Mouse (Mus musculus) CH12.LX (cell line): Measurements from ENCODE around the gene Wdr44.
"Not testable (repeated sequence)": the region's sequence is repeated elsewhere in the genome, so short reads cannot be mapped to it uniquely, and the experiment has no call there.

Experiments used
- CHD1 ChIP-seq: IDR thresholded peaks from 2 replicates; pipeline ENCODE4 v1.6.1; 2012; ENCODE audit warnings: low read depth, low read length, improper control_type of control experiment, inconsistent platforms
- CHD2 ChIP-seq: IDR thresholded peaks from 2 replicates; pipeline ENCODE4 v1.6.1; 2011; ENCODE audit warnings: low read length, improper control_type of control experiment
- CTCF ChIP-seq, 2 experiments: IDR thresholded peaks in 1 of 2; conservative IDR thresholded peaks in 1 of 2; 2 replicates each; pipeline ENCODE4 v1.5.1; 2011 to 2012; ENCODE audit warnings: low read depth in 2 of 2, low read length in 2 of 2, improper control_type of control experiment in 1 of 2, inconsistent platforms in 1 of 2, mild to moderate bottlenecking in 1 of 2, moderate library complexity in 1 of 2
- EP300 ChIP-seq: IDR thresholded peaks from 2 replicates; pipeline ENCODE4 v1.6.1; 2011; ENCODE audit warnings: low read length, improper control_type of control experiment
- ETS1 ChIP-seq: conservative IDR thresholded peaks from 2 replicates; pipeline ENCODE4 v1.6.1; 2012; ENCODE audit warnings: low read depth, mild to moderate bottlenecking, inconsistent platforms, low read length, improper control_type of control experiment, moderate library complexity
- IRF4 ChIP-seq: IDR thresholded peaks from 2 replicates; pipeline ENCODE4 v1.6.1; 2014; ENCODE audit warnings: low read depth, mild to moderate bottlenecking, inconsistent platforms, low read length, improper control_type of control experiment
- MAFK ChIP-seq: IDR thresholded peaks from 2 replicates; pipeline ENCODE4 v1.6.1; 2011; ENCODE audit warnings: low read length, improper control_type of control experiment; ENCODE audit not compliant: insufficient replicate concordance
- MAX ChIP-seq: IDR thresholded peaks from 2 replicates; pipeline ENCODE4 v1.6.1; 2011; ENCODE audit warnings: low read length, improper control_type of control experiment
- RCOR1 ChIP-seq: conservative IDR thresholded peaks from 2 replicates; pipeline ENCODE4 v1.6.1; 2012; ENCODE audit warnings: low read depth, mild to moderate bottlenecking, inconsistent platforms, low read length, improper control_type of control experiment
- TCF12 ChIP-seq: IDR thresholded peaks from 2 replicates; pipeline ENCODE4 v1.6.1; 2014; ENCODE audit warnings: low read depth, mild to moderate bottlenecking, inconsistent platforms, low read length, improper control_type of control experiment
- USF1 ChIP-seq: IDR thresholded peaks from 2 replicates; pipeline ENCODE4 v1.6.1; 2014; ENCODE audit warnings: low read depth, mild to moderate bottlenecking, inconsistent platforms, low read length, improper control_type of control experiment
- USF2 ChIP-seq: conservative IDR thresholded peaks from 2 replicates; pipeline ENCODE4 v1.6.1; 2011; ENCODE audit warnings: low read depth, low read length, improper control_type of control experiment
- ZC3H11A ChIP-seq: IDR thresholded peaks from 2 replicates; pipeline ENCODE4 v1.6.1; 2012; ENCODE audit warnings: low read depth, mild to moderate bottlenecking, inconsistent platforms, low read length, improper control_type of control experiment

- not testable (repeated sequence) for TF ChIP-seq MAX; EP300; TCF12; USF2; ETS1; IRF4; MAFK; CTCF (conservative IDR thresholded peaks at IDR 0.05 in 1 of 2, IDR thresholded peaks at IDR 0.05 in 1 of 2; ENCODE audit: low read depth in 2 of 2, low read length in 2 of 2); CHD1; ZC3H11A; USF1; RCOR1
- 0 out of 2 replicates have a peak, but pooled peaks have one; percentile 27 for TF ChIP-seq CHD2
These were observed 140.9 kb downstream of the Wdr44 start for GRCm38 (mm10) chrX:23833784-23834183.
